Mouse (Mus musculus) stomach, embryonic 14.5 days (tissue): ENCODE data around the gene Bcl3. TPM values are rescaled to one million over a fixed set of nuclear protein-coding genes. Genes with fewer than 3 reads are reported as not detected.

Source experiments
- ATAC-seq: fragments of 200-750 bp; cut with Nextera tagmentation; 2 replicates; pipeline ENCODE4 v1.8.0; 2017; ENCODE audit warnings: low read depth, moderate TSS enrichment; ENCODE audit not compliant: insufficient number of reproducible peaks, insufficient read depth, low FRiP score
- H3K27ac ChIP-seq: fragments of 300-500 bp; sonication (generic); 2 replicates; pipeline ENCODE4 v1.5.1; 2014; ENCODE audit warnings: mild to moderate bottlenecking, low read length, moderate library complexity, mixed read lengths
- H3K27me3 ChIP-seq: fragments of 300-500 bp; sonication (generic); 2 replicates; pipeline ENCODE4 v1.6.1; 2014; ENCODE audit warnings: low read length, control low read depth, mixed read lengths; ENCODE audit not compliant: control insufficient read depth, insufficient read depth
- H3K36me3 ChIP-seq: fragments of 300-500 bp; sonication (generic); 2 replicates; pipeline ENCODE4 v1.6.1; 2014; ENCODE audit warnings: mild to moderate bottlenecking, control low read depth, low read length, moderate library complexity, mixed read lengths; ENCODE audit not compliant: control insufficient read depth, insufficient read depth
- H3K4me1 ChIP-seq: fragments of 300-500 bp; sonication (generic); 2 replicates; pipeline ENCODE4 v1.6.1; 2014; ENCODE audit warnings: low read length, control low read depth, mixed read lengths; ENCODE audit not compliant: control insufficient read depth, insufficient read depth
- H3K4me2 ChIP-seq: fragments of 300-500 bp; sonication (generic); replicated peaks from 2 replicates; pipeline ENCODE4 v1.6.1; 2014; ENCODE audit warnings: low read depth, low read length, control low read depth
- H3K4me3 ChIP-seq: fragments of 300-500 bp; sonication (generic); 2 replicates; pipeline ENCODE4 v1.5.1; 2014; ENCODE audit warnings: low read depth, low read length, control low read depth
- H3K9ac ChIP-seq: fragments of 300-500 bp; sonication (generic); replicated peaks from 2 replicates; pipeline ENCODE4 v1.6.1; 2014; ENCODE audit warnings: low read depth, mild to moderate bottlenecking, control low read depth, low read length, moderate library complexity, mixed read lengths
- H3K9me3 ChIP-seq: fragments of 300-500 bp; sonication (generic); 2 replicates; pipeline ENCODE4 v1.6.1; 2016; ENCODE audit warnings: low read depth, low read length, control low read depth; ENCODE audit not compliant: control insufficient read depth
- WGBS: fragments of 180-500 bp; shearing (Covaris S2); extraction: QIAGEN DNeasy Blood & Tissue Kit; methylation state at CpG from one replicate; pipeline ENCODE4 v1.1.7; 2014; 5-methylcytosine and 5-hydroxymethylcytosine counted together
- polyA plus RNA-seq: library from polyadenylated mRNA; unstranded; fragments of >200 nt; fragmentation: Nextera tagmentation; extraction: Ambion mirVana; gene quantifications from 2 replicates; pipeline ENCODE4 v1.2.1, GENCODE M21; 2014

Bcl3 gene
- polyA plus RNA-seq, 1 experiment from 2014 or later = 10.7 TPM

GRCm38 (mm10) chr7:19841686-19842413 is 19.3 kb upstream of the Bcl3 start:
- no peaks in the 10 kb centered on the region for H3K9me3 ChIP-seq
- 66% methylated on average over 21 of the region's 21 CpGs for WGBS
- H3K27ac ChIP-seq = peak overlapping the region; percentile 66; the same call in 1 of the 2 replicates
- peak; percentile 87 for ATAC-seq
- H3K9ac ChIP-seq = no peak overlapping the region
- H3K4me3 ChIP-seq = no peak overlapping the region
- no peaks in the 10 kb centered on the region for H3K27me3 ChIP-seq
- H3K4me1 ChIP-seq = no peaks in the 10 kb centered on the region
- no peak overlapping the region for H3K4me2 ChIP-seq
- H3K36me3 ChIP-seq = no peaks in the 10 kb centered on the region

GRCm38 (mm10) chr7:19840936-19841335 is 18.4 kb upstream of the Bcl3 start:
- no peak overlapping the region for H3K4me2 ChIP-seq
- H3K9ac ChIP-seq = no peak overlapping the region
- WGBS = 81% methylated on average over 3 of the region's 3 CpGs
- no peaks in the 10 kb centered on the region for H3K36me3 ChIP-seq
- no peak overlapping the region for H3K4me3 ChIP-seq
- H3K27ac ChIP-seq = no peak overlapping the region
- H3K27me3 ChIP-seq = no peaks in the 10 kb centered on the region
- ATAC-seq = no peak
- H3K4me1 ChIP-seq = no peaks in the 10 kb centered on the region
- H3K9me3 ChIP-seq = no peaks in the 10 kb centered on the region

GRCm38 (mm10) chr7:19840371-19840770 is 17.8 kb upstream of the Bcl3 start:
- 76% methylated on average over 4 of the region's 4 CpGs for WGBS

GRCm38 (mm10) chr7:19836843-19837242 is 14.3 kb upstream of the Bcl3 start:
- no peaks in the 10 kb centered on the region for H3K9me3 ChIP-seq
- H3K4me1 ChIP-seq = no peaks in the 10 kb centered on the region
- H3K4me3 ChIP-seq = no peak overlapping the region
- ATAC-seq = no peak
- H3K9ac ChIP-seq = no peak overlapping the region
- 59% methylated on average over 3 of the region's 3 CpGs for WGBS
- no peaks in the 10 kb centered on the region for H3K27me3 ChIP-seq
- H3K4me2 ChIP-seq = no peak overlapping the region
- no peak overlapping the region for H3K27ac ChIP-seq
- no peaks in the 10 kb centered on the region for H3K36me3 ChIP-seq

More at GRCm38 (mm10) chr7:19840371-19840770, 17.8 kb upstream of the Bcl3 start:
- Histone ChIP-seq H3K4me2 (no peak overlapping the region), H3K4me3 (no peak overlapping the region), H3K36me3 (no peaks in the 10 kb centered on the region), H3K9ac (no peak overlapping the region), H3K4me1 (no peaks in the 10 kb centered on the region), H3K9me3 (no peaks in the 10 kb centered on the region), H3K27me3 (no peaks in the 10 kb centered on the region), H3K27ac (no peak overlapping the region)
- ATAC-seq = no peak

- Histone ChIP-seq H3K36me3 (no peaks in the 10 kb centered on the region), H3K9me3 (no peaks in the 10 kb centered on the region), H3K27me3 (no peaks in the 10 kb centered on the region), H3K4me2 (no peak overlapping the region), H3K4me3 (no peak overlapping the region), H3K4me1 (peaks cover 11% of the 10 kb centered on the region; the same call in 1 of the 2 replicates), H3K27ac (no peak overlapping the region), H3K9ac (no peak overlapping the region)
- 60% methylated on average over 3 of the region's 3 CpGs for WGBS
- ATAC-seq = no peak
Measured at GRCm38 (mm10) chr7:19834055-19834454, 11.5 kb upstream of the Bcl3 start.

GRCm38 (mm10) chr7:19831837-19832236 is 9.3 kb upstream of the Bcl3 start:
- H3K36me3 ChIP-seq = no peaks in the 10 kb centered on the region
- H3K4me3 ChIP-seq = no peak overlapping the region
- no peak overlapping the region for H3K27ac ChIP-seq
- H3K4me2 ChIP-seq = no peak overlapping the region
- H3K9ac ChIP-seq = no peak overlapping the region
- H3K9me3 ChIP-seq = no peaks in the 10 kb centered on the region
- 42% methylated on average over 9 of the region's 9 CpGs for WGBS
- peak; percentile 57 for ATAC-seq
- peaks cover 14% of the 10 kb centered on the region; the same call in 1 of the 2 replicates for H3K4me1 ChIP-seq
- no peaks in the 10 kb centered on the region for H3K27me3 ChIP-seq

GRCm38 (mm10) chr7:19830682-19831156 is 8.1 kb upstream of the Bcl3 start:
- ATAC-seq = peak; percentile 73

GRCm38 (mm10) chr7:19829694-19830093 is 7.1 kb upstream of the Bcl3 start:
- H3K9ac ChIP-seq = no peak overlapping the region
- ATAC-seq = no peak
- H3K4me2 ChIP-seq = no peak overlapping the region
- no peak overlapping the region for H3K4me3 ChIP-seq
- 72% methylated on average over 3 of the region's 3 CpGs for WGBS
- peaks cover 17% of the 10 kb centered on the region; the same call in 1 of the 2 replicates for H3K4me1 ChIP-seq
- H3K9me3 ChIP-seq = no peaks in the 10 kb centered on the region
- H3K36me3 ChIP-seq = no peaks in the 10 kb centered on the region
- H3K27ac ChIP-seq = no peak overlapping the region
- no peaks in the 10 kb centered on the region for H3K27me3 ChIP-seq

More at GRCm38 (mm10) chr7:19830682-19831156, 8.1 kb upstream of the Bcl3 start:
- peak overlapping the region; percentile 21; the same call in 1 of the 2 replicates for H3K27ac ChIP-seq
- no peaks in the 10 kb centered on the region for H3K36me3 ChIP-seq
- peaks cover 17% of the 10 kb centered on the region; the same call in 1 of the 2 replicates for H3K4me1 ChIP-seq
- H3K9ac ChIP-seq = no peak overlapping the region
- no peak overlapping the region for H3K4me3 ChIP-seq
- no peaks in the 10 kb centered on the region for H3K27me3 ChIP-seq
- H3K9me3 ChIP-seq = no peaks in the 10 kb centered on the region
- 22% methylated on average over 13 of the region's 13 CpGs for WGBS
- H3K4me2 ChIP-seq = no peak overlapping the region
